Mouse (Mus musculus) adrenal gland (tissue): ENCODE data around the gene Zfp62.

ENCODE experiments used
- intact Hi-C: fragments of 180-260 bp; cut with DNase I; formaldehyde crosslinking; loops from one replicate; pipeline ENCODE4 v1.15.1; 2025

Gene Zfp62

GRCm38 (mm10) chr11:49265101-49265500 lies 62.0 kb downstream of the Zfp62 start:
- intact Hi-C loops: no loop called here

DNA sequence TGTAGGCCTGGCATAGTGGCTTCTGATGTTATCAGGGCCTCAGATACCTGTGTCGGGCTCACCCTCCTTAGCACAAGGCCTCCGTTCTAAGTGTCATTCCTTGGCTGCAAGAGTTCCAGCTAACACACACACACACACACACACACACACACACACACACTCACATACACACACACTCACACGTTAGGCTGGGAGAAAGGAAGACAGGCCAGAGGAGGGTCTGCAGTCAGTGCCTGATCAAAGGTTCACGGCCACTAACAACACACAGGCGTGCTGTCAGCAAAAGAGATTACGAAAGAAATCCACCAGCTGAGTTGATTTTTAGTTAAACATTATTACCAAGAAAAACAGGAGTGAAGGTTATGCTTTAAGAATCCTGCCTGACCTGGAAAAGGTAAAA lies 63.6 kb downstream of the Zfp62 start:
- intact Hi-C loops: no loop called here

GRCm38 (mm10) chr11:49267316-49267715 lies 64.2 kb downstream of the Zfp62 start:
- intact Hi-C loops: no loop called here

DNA sequence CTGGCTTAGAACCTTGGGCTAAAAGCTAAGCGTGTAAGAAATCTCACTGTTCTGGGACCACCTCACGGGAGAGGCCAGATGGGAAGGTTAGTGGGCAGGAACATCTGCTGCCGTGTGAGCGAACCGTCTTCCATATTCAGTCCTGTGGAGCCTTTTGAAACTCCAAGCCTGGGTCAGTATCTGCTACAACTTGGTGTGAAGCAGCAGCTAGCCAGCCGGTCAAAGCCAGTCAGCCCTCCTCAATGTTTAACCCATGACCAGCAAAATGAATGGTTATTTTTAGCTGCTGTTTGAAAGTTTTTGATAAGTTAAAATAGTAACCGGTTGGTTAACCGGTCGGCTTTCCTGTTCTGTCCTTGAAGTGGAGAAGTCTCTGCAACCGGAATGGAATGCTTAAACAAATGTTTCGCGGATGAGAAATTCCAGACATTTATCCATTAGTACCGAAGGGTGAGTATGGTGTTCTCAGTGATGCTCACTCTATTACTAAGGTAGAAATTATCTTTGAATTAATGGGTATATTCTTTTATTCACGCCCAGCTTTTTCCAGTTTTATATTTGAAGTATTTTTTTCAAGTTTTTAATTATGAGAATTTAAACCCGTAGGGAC lies 65.0 kb downstream of the Zfp62 start:
- intact Hi-C loops: no loop called here
